Mouse (Mus musculus) E14TG2a.4 (cell line): Measurements from ENCODE around the gene Atg2a.

Experiments used
- H3K27me3 ChIP-seq: 2 replicates; pipeline ENCODE4 v1.6.1; 2014; ENCODE audit warnings: low read length, control low read depth; ENCODE audit not compliant: insufficient read depth
- H3K36me3 ChIP-seq: 2 replicates; pipeline ENCODE4 v1.6.1; 2014; ENCODE audit warnings: low read length, control low read depth; ENCODE audit not compliant: insufficient read depth
- H3K4me1 ChIP-seq: replicated peaks from 2 replicates; pipeline ENCODE4 v1.6.1; 2014; ENCODE audit warnings: low read depth, low read length, control low read depth
- H3K4me3 ChIP-seq: replicated peaks from 2 replicates; pipeline ENCODE4 v1.5.1; 2014; ENCODE audit warnings: mild to moderate bottlenecking, low read length
- H3K9me3 ChIP-seq: 2 replicates; pipeline ENCODE4 v1.6.1; 2014; ENCODE audit warnings: low read length, control low read depth
- CTCF ChIP-seq: conservative IDR thresholded peaks from 2 replicates; pipeline ENCODE4 v1.5.1; 2014; ENCODE audit warnings: low read length
- NANOG ChIP-seq: IDR thresholded peaks from 2 replicates; pipeline ENCODE4 v1.6.1; 2014; ENCODE audit warnings: borderline replicate concordance, low read length, mixed read lengths
- POU5F1 ChIP-seq: IDR thresholded peaks from 2 replicates; pipeline ENCODE4 v1.6.1; 2014; ENCODE audit warnings: low read length, borderline replicate concordance

The Atg2a gene

GRCm38 (mm10) chr19:6281122-6282020 is 39.9 kb downstream of the Atg2a start:
- H3K4me1 ChIP-seq: peaks cover 90% of the 10 kb centered on the region
- no peaks in the 10 kb centered on the region for H3K27me3 ChIP-seq
- TF ChIP-seq NANOG: peak; percentile 59
- TF ChIP-seq POU5F1: no peak
- H3K4me3 ChIP-seq: peak overlapping the region; percentile 30
- H3K36me3 ChIP-seq: peaks cover 80% of the 10 kb centered on the region
- no peaks in the 10 kb centered on the region for H3K9me3 ChIP-seq

- no peaks in the 10 kb centered on the region for H3K27me3 ChIP-seq
- H3K9me3 ChIP-seq: no peaks in the 10 kb centered on the region
- peaks cover 96% of the 10 kb centered on the region for H3K36me3 ChIP-seq
- TF ChIP-seq POU5F1 (no peak), NANOG (no peak), CTCF (no peak)
- H3K4me3 ChIP-seq: no peak overlapping the region
- peaks cover 99% of the 10 kb centered on the region for H3K4me1 ChIP-seq
Observed at GRCm38 (mm10) chr19:6283001-6283400, 41.5 kb downstream of the Atg2a start.

GRCm38 (mm10) chr19:6284502-6284901 is 43.0 kb downstream of the Atg2a start:
- peaks cover 100% of the 10 kb centered on the region for H3K36me3 ChIP-seq
- H3K27me3 ChIP-seq: no peaks in the 10 kb centered on the region
- no peaks in the 10 kb centered on the region for H3K9me3 ChIP-seq
- peaks cover 98% of the 10 kb centered on the region for H3K4me1 ChIP-seq
- peak overlapping the region; percentile 27 for H3K4me3 ChIP-seq
- TF ChIP-seq POU5F1 (no peak), NANOG (no peak), CTCF (no peak)

- TF ChIP-seq POU5F1: no peak
- TF ChIP-seq CTCF: no peak
- no peak for TF ChIP-seq NANOG
- Histone ChIP-seq H3K4me3 (0 out of 2 replicates have a peak overlapping the region, but pooled peaks have one; percentile 27), H3K9me3 (no peaks in the 10 kb centered on the region), H3K36me3 (peaks cover 100% of the 10 kb centered on the region), H3K27me3 (no peaks in the 10 kb centered on the region), H3K4me1 (peaks cover 98% of the 10 kb centered on the region)
Observed at GRCm38 (mm10) chr19:6285226-6285625, 43.8 kb downstream of the Atg2a start.

GRCm38 (mm10) chr19:6285632-6286433 is 44.4 kb downstream of the Atg2a start:
- H3K27me3 ChIP-seq: no peaks in the 10 kb centered on the region
- peaks cover 96% of the 10 kb centered on the region for H3K4me1 ChIP-seq
- no peaks in the 10 kb centered on the region for H3K9me3 ChIP-seq
- no peak for TF ChIP-seq NANOG
- TF ChIP-seq CTCF: no peak
- no peak for TF ChIP-seq POU5F1
- H3K4me3 ChIP-seq: no peak overlapping the region
- H3K36me3 ChIP-seq: peaks cover 96% of the 10 kb centered on the region

GRCm38 (mm10) chr19:6286434-6287401 is 45.2 kb downstream of the Atg2a start:
- H3K36me3 ChIP-seq: peaks cover 94% of the 10 kb centered on the region
- no peaks in the 10 kb centered on the region for H3K27me3 ChIP-seq
- peaks cover 96% of the 10 kb centered on the region for H3K4me1 ChIP-seq
- H3K4me3 ChIP-seq: 0 out of 2 replicates have a peak overlapping the region, but pooled peaks have one; percentile 11
- TF ChIP-seq NANOG (no peak), CTCF (no peak), POU5F1 (no peak)
- H3K9me3 ChIP-seq: no peaks in the 10 kb centered on the region

- H3K4me1 ChIP-seq: peaks cover 95% of the 10 kb centered on the region
- TF ChIP-seq CTCF (no peak), NANOG (no peak), POU5F1 (no peak)
- H3K4me3 ChIP-seq: peak overlapping the region; percentile 29; the same call in 1 of the 2 replicates
- no peaks in the 10 kb centered on the region for H3K9me3 ChIP-seq
- H3K36me3 ChIP-seq: peaks cover 93% of the 10 kb centered on the region
- no peaks in the 10 kb centered on the region for H3K27me3 ChIP-seq
Observed at GRCm38 (mm10) chr19:6288236-6288894, 46.9 kb downstream of the Atg2a start.
